Mouse (Mus musculus) embryonic facial prominence, embryonic 15.5 days (tissue): ENCODE measurements around the gene Zc3h7b. TPM values are rescaled to one million over a fixed set of nuclear protein-coding genes. Genes with fewer than 3 reads are reported as not detected.

Experiments used
- polyA plus RNA-seq: library from polyadenylated mRNA; unstranded; fragments of >200 nt; fragmentation: Nextera tagmentation; extraction: Ambion mirVana; gene quantifications from 2 replicates; pipeline ENCODE4 v1.2.1, GENCODE M21; 2015

Zc3h7b gene
- polyA plus RNA-seq, 1 experiment from 2014 or later, result 29.5 TPM

Other genes starting within 250 kb of the Zc3h7b start
- 19.2 and 22.9 TPM in 2 replicates for gene Ep300, start 159.7 kb upstream of the Zc3h7b start, polyA plus RNA-seq
- gene L3mbtl2, start 81.2 kb upstream of the Zc3h7b start, polyA plus RNA-seq, result 18.0 and 20.0 TPM in 2 replicates
- 10.4 and 12.4 TPM in 2 replicates for gene Chadl, start 47.8 kb upstream of the Zc3h7b start, polyA plus RNA-seq
- 98.3 and 102 TPM in 2 replicates for gene Rangap1, start 473 bp downstream of the Zc3h7b start, polyA plus RNA-seq
- gene Tef, start 57.4 kb downstream of the Zc3h7b start, polyA plus RNA-seq, result 31.1 and 32.3 TPM in 2 replicates
- 31.4 and 33.8 TPM in 2 replicates for gene Tob2, start 113.7 kb downstream of the Zc3h7b start, polyA plus RNA-seq
- 133 and 145 TPM in 2 replicates for gene Phf5a, start 126.9 kb downstream of the Zc3h7b start, polyA plus RNA-seq
- 156 and 164 TPM in 2 replicates for gene Aco2, start 127.3 kb downstream of the Zc3h7b start, polyA plus RNA-seq
- gene Polr3h, start 181.2 kb downstream of the Zc3h7b start, polyA plus RNA-seq, result 64.2 and 65.3 TPM in 2 replicates
- 17.5 and 19.3 TPM in 2 replicates for gene Csdc2, start 191.7 kb downstream of the Zc3h7b start, polyA plus RNA-seq
- 35.9 and 39.6 TPM in 2 replicates for gene Pmm1, start 215.9 kb downstream of the Zc3h7b start, polyA plus RNA-seq
- not detected in 2 replicates for gene 1700029P11Rik, start 235.5 kb downstream of the Zc3h7b start, polyA plus RNA-seq
- gene Xrcc6, start 242.8 kb downstream of the Zc3h7b start, polyA plus RNA-seq, result 75.5 and 82.1 TPM in 2 replicates